Mouse (Mus musculus) lung, postnatal 14 days (tissue): ENCODE measurements around the gene Gsg1.

Experiments
- DNase-seq: peaks from one replicate; pipeline ENCODE4 v3.0.0; 2021

Gsg1 gene

GRCm38 (mm10) chr6:135203737-135204136 is 50.4 kb downstream of the Gsg1 start:
- no peak for DNase-seq

GRCm38 (mm10) chr6:135202668-135203067 is 51.5 kb downstream of the Gsg1 start:
- no peak for DNase-seq

GRCm38 (mm10) chr6:135200122-135200957 is 53.8 kb downstream of the Gsg1 start:
- DNase-seq: no peak

- DNase-seq: no peak
Observed at GRCm38 (mm10) chr6:135198726-135199125, 55.4 kb downstream of the Gsg1 start.

- DNase-seq: peak; percentile 84
Observed at GRCm38 (mm10) chr6:135197921-135198532, 56.1 kb downstream of the Gsg1 start, which contains the start of the genes Fam234b and Hebp1. Fam234b (plus strand) TSS chr6:135197977. Hebp1 (minus strand) TSS chr6:135198022.

GRCm38 (mm10) chr6:135197446-135197845 is 56.7 kb downstream of the Gsg1 start:
- no peak for DNase-seq

GRCm38 (mm10) chr6:135196707-135197106 is 57.4 kb downstream of the Gsg1 start:
- no peak for DNase-seq

- DNase-seq: no peak
Observed at GRCm38 (mm10) chr6:135194907-135195306, 59.2 kb downstream of the Gsg1 start.

- DNase-seq: no peak
Observed at GRCm38 (mm10) chr6:135193733-135194132, 60.4 kb downstream of the Gsg1 start.

GRCm38 (mm10) chr6:135192993-135193392 is 61.2 kb downstream of the Gsg1 start:
- DNase-seq: no peak

- DNase-seq: no peak
Observed at GRCm38 (mm10) chr6:135191906-135192305, 62.2 kb downstream of the Gsg1 start.

- DNase-seq: no peak
Observed at GRCm38 (mm10) chr6:135190122-135190521, 64.0 kb downstream of the Gsg1 start.

- no peak for DNase-seq
Observed at GRCm38 (mm10) chr6:135188629-135189028, 65.5 kb downstream of the Gsg1 start.
